Mouse (Mus musculus) urinary bladder, postnatal 25 days (tissue): Measurements from ENCODE around the gene Dnajc13.

Experiments
- DNase-seq: peaks from one replicate; pipeline ENCODE4 v3.0.0; 2022; ENCODE audit warnings: low spot score

The Dnajc13 gene

DNA sequence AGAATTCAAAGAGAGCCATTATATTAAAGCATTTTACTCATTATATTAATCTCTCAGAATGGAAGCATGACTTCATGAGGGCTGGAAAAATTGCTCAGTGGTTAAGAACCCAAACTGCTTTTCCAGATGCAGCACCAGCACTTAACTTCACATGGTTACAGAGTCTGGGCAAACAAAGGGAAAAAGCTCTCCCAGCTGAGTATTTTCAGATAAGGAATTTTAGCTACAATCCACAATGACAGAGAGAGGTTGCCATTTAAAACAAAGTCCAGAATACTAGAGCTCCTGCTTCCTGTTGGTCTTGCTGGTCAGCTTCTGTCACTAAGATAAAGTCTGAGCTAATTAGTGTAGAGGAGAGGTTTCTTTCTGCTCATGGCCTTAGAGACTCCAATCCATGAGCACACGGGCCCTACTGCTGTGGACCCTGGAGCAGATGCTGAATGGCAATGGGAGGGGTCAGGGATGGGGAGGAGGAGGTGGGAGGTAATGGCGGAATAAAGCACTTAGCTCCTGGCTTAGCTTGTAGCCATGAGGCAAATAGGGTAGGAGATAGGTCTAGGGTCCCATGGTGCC lies 154.1 kb downstream of the Dnajc13 start:
- DNase-seq, result no peak

DNA sequence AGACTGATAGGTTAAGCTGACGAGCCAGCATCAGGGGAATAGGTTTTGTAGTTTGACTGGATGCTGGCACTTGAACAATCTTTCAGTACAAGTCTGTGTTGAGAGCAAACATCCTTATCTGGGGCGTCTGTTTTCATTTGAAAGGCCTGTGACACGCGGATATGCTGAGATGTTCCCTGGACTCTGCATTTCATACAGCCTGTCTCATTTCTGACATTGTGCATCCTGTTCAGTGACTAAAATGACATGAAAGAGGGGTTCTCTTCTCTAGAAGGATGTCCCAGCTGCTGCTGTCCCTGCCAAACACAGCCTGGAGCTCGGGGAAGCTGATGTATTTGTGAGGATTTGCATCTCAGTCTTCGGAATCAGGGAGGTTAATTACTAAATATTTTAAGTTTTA lies 155.2 kb downstream of the Dnajc13 start:
- no peak for DNase-seq

DNA sequence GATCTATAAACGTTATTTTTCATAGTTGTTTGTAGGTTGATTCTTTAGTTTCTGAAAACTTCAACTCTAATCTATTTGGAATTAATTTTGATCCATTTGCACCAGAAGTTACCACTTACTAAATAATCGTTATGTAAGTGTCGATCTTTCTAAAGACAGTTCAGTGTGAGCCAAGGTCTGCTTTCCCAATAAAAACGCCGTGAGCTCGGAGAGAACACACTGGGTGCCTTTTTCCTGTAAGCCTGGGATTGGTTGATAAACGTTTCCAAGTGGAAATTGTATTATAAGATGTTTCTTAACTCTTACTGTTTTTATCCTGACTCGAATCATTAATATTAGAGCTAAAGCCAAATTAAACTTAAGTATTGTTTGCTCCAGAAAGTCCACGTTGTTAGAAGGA lies 155.8 kb downstream of the Dnajc13 start:
- DNase-seq, result no peak

DNA sequence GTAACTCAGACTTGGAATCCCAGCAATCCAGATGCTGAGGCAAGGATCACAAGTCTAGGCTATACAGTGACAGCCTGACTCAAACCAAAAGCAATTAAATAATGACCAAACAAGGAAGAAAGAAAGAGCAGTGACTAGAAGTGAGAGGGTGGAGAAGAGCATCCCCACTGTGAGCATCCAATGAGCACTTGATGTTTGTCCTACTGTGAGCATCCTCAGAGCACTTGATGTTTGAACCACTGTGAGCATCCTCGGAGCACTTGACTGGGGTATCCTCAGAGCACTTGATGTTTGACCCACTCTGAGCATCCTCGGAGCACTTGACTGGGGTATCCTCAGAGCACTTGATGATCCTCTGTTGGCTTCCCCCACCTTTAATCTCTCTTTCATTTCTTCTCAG lies 157.7 kb downstream of the Dnajc13 start:
- DNase-seq, result no peak

- no peak for DNase-seq
These were observed 159.8 kb downstream of the Dnajc13 start for GRCm38 (mm10) chr9:104102901-104103300.

- DNase-seq, result no peak
These were observed 160.4 kb downstream of the Dnajc13 start for GRCm38 (mm10) chr9:104102301-104102700.

- no peak for DNase-seq
These were observed 161.3 kb downstream of the Dnajc13 start for GRCm38 (mm10) chr9:104101458-104101857.
